Mouse (Mus musculus) retina, embryonic 14.5 days (tissue): Measurements from ENCODE around the gene Wdfy2.
"Not testable (repeated sequence)": the region's sequence is repeated elsewhere in the genome, so short reads cannot be mapped to it uniquely, and the experiment has no call there.

Source experiments
- DNase-seq: peaks from one replicate; pipeline ENCODE4 v3.0.0-alpha.2; 2015; ENCODE audit warnings: low spot score

Gene Wdfy2

DNA sequence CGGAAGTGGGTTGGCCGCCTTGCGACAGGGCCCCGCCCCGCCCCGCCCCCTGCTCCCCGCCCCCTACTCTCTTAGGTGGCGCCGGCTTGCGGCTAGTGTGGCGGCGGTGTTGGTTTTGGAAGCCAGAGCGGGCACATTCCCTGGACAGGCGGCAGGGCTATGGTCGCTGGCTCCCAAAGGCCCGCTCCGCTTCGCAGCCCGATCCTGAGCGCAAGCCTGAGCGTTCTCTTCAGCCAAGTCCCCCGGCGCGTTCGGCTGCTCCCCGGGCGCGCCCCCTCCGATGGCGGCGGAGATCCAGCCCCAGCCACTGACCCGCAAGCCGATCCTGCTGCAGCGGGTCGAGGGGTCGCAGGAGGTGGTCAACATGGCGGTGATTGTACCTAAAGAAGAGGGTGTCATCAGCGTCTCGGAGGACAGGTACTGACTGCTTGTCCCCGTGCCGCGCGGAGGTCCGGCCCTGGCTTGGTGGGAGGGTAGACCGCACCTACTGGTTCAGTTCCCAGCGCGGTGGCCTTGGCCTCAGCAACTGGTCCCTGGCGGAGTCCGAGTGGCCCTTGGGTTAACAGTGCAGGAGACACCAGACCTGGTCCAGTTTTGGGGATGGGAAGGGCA lies at the start of gene Wdfy2:
Gene Wdfy2, plus strand, starts transcription at position 38 of the 612 bp plus-strand sequence.
- no peak for DNase-seq

DNA sequence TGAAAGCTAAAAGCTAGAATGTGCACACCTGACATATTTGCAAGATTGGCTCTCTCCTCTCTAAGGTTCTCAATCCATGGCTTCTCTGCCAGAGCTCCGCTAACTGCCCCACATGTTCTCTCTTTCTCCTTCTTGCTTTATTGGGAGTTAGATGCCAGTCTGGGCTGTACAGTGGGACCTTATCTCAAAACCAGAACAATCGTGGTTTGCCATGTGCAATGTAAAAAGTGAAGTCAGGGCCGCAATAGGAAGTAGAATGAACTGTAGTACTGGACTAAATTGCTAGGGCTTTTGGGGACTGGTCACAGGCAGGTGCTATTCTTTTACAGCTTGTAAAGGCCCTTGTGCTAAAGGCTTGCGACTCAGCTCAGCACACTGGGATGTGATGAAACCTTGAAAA lies 48.2 kb upstream of the Wdfy2 start:
- DNase-seq = no peak

DNA sequence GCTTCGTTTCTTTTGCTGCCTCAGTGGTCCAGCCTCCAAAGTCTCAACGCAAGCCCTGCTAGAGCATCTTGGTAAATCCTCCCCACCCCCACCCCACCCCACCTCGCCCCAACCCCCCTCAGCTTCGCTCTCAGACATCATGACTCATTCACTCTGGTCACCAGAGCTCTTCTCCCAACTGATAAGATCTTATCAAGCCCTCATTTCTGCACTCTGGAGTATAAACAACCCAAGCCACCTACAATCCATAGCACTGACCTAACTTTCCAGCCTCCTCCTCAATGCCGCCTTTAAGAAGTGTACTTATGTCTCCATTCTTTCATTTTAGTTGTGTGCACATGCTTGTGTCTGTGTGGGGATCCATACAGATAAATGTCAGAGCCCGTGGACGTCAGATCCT lies 41.8 kb upstream of the Wdfy2 start:
- no peak for DNase-seq

DNA sequence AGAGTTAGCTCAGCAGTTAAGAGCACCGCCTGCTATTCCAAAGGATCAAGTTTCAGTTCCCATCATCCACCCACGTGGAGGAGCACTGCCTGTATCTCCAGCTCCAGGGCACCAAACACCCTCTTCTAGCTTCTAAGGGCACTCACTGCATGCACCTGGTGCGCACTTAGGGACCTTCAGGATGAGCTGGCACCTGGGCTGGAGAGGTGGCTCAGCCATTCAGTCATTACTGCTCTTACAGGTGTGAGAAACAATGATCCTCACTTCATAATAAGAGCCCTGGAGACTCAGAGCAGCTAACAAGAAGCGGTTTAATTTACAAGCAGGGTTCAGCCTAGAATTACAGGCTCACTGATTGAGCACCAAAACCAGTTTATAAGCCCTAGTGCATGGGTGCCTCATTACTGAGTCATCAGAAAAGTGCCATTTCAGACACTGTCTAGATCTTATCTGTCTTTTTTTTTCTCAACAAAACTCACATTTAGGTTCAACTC lies 38.8 kb upstream of the Wdfy2 start:
- no peak for DNase-seq

DNA sequence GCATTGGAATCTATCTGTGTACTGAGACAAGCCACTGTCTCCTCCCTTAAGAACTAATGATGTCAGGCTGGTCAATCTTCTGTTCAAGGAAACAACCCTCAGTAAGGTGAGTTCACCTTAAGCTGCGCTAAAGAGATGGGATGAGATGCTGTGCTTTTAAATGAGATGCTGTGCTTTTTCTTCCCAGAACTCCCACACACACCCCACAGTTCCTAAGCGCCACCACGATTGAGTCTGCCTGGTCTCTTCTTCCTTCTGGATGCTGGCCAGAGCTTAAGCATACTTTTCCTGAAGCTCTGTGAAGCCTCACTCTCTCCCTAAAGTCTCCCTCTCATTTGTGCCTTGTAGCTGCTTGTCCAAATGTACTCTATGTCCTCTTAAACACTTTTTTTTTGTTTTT lies 36.7 kb upstream of the Wdfy2 start:
- DNase-seq = no peak

DNA sequence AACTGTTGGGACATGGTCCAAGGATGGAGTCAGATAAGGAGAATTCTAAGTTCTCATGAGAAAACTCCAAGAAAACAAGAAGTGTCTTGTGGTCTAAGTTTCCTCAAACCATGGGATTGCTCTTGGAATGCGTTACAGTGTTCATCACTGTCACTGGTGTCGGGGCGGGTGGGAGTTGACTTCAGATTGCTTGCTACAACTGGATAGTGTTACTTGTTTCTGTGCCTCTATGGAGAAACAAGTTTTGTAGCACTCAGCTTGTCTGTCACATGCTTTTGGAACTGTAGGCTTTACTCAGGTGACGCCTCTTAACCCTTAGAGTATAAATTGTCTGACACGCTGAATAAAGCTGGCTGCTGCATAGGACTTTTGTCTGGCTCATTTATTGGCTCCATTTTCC lies 34.3 kb upstream of the Wdfy2 start:
- no peak for DNase-seq

DNA sequence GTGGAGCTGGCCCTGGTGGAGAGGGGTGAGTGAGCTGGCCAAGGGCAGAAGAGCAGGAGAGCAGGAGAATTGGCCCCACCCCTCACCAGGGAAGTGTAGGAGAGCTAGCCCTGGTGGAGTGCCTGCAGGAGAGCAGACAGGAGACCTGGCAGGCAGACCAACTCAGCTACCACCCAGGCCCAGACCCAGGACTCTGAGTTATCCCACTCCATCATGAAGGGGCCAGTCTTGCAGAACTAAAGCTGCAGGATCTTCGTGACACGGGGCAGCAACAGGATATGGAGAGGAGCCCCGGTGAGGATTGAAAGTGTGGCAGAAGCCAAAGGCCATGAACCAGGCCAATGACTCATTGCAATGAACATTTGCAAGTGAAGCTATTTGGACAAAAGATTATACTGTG lies 30.6 kb upstream of the Wdfy2 start:
- no peak for DNase-seq

DNA sequence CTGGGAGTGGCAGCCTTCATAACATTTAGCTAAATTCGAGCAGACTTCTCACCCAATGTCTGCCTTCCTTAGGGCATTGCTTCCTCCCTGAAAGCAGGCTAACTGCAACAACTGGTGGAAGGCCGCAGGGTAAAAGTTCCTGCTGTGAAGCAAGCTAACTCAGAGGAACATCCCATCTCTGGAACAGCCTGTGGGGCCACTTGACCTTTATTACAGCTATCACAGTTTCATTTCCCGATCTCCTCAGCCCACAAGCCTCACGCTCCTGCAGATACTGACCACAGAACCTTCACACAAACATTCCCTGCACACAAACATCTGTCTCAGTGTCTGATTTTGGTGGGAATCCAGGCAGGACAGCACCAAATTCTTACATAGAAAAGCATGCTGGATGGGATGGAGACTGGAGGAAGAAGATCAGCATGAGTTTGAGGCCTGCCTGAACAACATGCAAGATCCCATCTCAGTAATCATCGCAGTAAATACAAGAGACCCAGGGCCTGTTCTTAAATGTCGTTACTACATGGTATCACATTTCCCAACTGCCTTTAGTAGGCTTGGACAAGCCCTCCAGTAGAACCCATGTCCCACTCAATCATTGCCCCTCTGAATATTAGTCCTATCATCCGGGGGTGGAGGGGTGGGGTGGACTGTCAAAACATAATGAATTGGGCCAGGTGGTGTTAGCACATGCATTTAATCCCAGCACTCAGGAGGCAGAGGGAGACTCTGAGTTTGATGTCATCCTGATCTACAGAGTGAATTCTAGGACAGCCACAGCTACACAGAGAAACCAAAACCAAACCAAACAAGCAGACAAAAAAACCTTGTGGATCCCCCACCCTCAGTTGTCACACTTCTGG lies 28.6 kb upstream of the Wdfy2 start:
- DNase-seq = no peak

DNA sequence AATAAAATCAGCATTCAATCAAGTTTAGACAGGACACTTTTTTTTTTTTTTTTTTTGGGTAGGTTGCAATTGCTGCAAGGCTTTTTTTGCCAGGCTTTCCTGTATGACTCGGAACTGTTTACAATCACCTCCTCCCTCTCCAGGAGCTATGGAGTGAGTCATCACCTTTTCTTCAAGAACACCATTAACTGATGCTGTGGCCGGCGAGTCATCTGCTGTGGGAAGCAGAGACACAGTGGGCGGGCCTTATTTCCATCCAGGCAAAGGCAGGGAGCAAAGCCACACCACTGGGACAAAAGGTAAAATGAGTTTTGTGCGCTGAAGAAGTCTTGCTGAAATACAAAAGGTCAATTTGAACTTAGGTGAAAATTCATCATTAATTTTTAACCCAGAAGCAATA lies 24.7 kb upstream of the Wdfy2 start:
- DNase-seq = no peak

DNA sequence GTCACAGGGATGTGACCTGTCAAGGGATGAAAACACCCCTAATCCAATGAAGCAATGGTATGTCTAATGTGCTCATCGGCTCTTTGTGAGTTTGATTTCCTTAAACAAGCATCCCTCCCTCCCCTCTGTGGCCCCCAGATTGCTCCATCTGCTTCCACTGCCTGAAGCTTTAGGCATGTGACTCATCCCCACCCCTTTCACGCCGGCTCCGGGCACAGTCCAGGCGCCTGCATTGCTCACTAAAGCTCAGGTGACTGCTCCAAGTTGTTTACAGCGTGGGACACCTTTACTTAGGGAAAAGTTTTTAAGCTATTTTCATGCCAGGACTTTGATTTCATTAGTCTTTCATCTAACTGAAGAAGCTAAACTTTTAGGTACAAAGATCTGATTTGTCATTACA lies 22.9 kb upstream of the Wdfy2 start:
- DNase-seq = no peak

DNA sequence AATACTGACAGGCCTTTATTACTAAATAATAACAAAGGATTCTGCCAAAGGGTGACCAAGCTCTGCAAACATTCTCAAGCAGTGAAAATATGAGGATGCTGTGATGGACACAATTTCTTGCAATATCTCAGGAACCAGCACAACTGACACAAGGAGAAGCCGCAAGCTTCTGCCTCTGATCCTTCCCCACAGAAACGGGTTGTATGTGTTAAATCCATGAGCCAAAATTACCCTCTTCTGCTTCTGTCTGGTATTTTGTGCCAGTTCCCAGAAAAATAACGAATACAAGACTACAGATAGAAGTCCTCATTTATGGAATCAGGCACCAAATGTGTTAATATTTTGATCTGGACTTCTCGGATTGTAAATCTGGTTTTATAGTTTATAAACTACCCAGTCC lies 20.7 kb upstream of the Wdfy2 start:
- no peak for DNase-seq

DNA sequence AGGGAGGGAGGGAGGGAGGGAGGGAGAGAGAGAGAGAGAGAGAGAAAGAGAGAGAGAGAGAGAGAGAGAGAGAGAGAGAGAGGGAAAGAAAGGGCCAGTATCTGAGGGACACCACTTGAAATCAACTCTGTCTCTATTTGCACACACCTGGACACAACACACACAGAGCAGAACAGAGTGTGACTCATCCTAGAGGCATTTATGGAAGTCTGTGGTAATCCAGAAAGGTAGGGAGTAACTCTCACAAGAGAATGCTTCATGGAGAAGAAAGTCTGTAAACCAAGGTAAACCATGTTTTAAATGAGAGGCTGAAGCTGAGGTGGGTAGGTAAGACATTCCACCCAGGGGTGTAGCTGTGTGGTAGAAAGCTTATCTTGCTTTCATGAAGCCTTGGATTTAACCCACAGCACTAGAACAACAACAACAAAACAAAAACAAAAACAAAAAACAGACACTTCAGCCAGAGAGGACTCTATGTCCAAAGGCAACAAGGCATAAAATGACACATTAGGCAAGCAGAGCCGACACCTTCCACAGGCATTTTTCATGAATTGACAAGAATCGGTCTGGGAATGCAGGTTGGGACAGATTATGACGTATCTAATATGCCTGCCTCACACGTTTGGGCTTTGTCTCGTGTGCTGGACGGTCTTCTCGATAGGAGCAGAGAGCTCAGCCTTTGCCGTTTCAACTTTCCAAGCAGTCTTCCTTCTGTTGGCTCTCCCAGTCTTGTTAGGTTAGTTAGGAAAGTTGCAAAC lies 11.7 kb upstream of the Wdfy2 start:
- no peak for DNase-seq

DNA sequence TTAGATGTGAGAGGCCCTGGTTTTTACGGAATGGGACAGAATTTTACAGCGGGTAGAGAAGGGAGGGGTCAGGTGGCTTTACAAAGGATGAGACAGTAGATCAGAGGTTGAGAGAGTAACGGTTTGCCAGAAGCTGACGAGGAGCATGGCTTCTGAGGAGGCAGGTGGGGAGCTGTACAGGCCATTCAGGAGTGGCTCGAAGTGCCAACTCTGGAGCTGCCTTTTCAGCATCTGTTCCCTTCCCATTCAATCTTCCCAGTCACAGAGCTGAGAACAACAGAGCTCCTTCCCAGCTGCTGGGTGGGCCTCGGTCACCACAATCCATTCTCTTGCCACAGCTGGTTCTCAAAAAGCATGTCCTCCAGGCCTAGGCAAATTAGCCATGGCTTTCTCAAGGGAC lies 8.2 kb upstream of the Wdfy2 start:
- DNase-seq = no peak

DNA sequence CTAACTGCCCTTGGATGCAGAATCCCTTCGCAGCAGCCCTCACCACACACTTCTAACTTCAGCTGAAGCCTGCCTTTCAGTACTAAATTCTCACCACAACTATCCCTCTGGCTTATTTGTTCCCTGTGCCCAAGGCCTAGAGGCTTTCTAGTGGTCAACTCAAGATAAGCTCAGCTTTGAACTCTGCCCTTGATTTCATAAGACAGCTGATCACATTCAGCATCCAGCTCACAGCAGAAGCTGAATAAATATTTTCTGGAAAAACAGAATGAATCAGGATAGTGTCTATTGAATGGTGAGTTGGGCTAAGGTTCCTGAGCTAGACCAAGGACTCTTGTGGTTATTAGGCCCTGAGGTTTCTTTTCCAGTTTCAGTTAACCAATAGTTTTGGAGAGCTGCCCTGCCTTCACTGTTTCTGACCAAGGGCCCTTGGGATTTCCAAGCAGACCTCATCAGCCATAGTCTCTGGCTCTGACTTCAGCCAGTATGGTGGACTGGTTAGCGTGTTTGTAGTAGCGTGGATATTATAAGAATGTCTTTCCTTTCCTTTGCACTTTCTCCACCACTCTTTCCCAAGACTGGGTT lies 5.7 kb upstream of the Wdfy2 start:
- DNase-seq = no peak

DNA sequence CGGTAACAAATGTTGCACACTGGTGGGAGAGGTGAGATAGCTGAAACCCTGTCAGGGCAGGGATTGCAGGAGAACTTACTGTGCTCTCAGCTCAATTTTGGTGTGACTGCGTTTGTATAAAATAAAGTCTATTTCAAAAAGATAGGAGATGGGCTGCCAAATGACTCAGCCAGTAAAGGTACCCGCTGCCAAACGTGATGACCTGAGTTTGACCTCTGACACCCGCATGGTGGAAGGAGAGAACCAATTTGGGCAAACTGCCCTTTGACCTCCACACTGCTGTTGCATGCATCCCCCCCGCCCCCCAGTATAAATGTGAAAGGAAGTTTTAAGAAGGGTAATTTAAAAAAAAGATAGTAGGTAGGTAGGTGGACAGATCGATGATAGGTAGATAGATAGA lies 4.4 kb upstream of the Wdfy2 start:
- DNase-seq = no peak

DNA sequence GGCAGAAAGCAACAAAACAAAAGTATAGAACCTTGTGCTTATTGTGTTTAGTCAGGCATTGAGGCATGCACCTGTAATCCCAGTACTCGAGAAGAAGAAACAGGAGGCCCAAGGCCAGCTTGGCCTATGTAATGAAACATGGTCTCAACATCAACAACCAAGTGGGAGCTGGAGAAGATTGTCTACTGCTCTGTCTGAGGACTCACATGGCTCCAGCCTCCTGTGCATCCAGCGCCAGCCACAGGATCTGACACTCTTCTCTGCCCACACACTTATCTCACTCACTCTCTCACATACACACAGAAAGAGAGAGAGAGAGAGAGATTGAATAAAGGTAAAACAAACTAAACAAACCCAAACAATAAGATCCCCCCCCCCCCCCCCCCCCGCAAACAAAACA lies 3.9 kb upstream of the Wdfy2 start:
- no peak for DNase-seq

DNA sequence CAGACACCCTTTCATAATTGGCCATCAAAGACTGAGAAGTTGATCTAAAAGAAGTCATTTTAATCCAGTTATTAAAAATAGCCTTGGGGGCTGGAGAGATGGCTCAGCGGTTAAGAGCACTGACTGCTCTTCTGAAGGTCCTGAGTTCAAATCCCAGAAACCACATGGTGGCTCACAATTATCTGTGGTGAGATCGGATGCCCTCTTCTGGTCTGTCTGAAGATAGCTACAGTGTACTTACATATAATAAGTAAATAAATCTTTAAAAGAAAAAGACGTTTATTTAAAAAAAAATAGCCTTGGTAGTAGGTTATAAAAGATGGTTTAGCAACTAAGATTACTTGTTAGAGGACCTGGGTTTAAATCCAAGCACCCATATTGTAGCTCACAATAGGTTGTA lies 1.7 kb upstream of the Wdfy2 start:
- DNase-seq = not testable (repeated sequence)

DNA sequence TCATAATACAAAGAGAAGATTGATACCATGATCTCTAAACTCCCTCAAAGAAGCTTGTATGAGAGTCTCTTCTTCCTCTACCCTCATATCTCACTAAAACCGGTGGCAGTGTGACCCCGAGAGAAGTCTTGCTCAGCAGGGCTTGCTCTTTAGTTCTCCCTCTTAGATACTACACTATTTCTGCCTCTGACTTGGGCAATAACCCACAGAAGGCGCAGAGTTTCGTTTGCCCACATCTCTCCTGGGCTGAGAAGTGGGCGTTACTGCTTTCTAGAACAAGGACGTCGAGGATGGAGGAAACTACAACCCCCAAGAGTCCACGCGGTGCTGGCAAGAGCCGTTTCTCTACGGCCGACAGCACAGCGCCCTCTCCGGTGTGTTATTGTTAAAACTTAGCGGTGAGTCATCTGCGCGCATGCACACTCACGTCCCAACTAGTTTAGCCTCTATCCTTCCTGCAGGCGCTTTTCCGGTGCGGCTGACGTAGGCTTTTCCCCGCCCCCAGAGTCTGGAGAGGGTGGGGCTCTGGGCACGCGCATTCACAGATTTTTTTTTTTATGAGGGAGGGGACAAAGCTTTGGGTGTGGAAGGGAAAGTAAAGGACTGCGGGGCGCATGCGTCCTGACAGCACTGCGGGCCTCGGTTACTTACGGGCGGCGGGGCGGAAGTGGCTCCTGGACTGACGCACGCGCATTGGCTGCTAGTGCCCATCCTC lies 395 bp upstream of the Wdfy2 start:
- peak; percentile 100 for DNase-seq

DNA sequence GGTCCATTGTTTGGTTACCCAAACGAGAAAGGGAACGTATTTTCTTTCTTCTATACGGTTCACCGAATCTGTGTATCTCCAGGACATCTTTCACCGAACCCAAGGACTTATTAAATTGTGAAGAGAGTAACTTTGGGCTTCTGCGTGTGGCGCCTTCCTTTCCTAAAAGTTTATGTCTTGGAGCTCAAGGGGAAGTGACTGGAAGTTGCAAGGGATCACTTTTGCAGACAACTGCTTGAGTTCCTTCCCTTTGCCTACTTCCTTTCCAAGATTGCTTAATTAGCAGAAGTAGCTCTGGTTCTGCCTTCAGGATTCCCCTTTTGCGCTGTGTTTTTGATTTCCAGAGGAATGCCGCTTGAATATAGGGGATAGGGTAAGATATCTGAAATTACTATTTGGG lies 858 bp downstream of the Wdfy2 start:
- DNase-seq = no peak

DNA sequence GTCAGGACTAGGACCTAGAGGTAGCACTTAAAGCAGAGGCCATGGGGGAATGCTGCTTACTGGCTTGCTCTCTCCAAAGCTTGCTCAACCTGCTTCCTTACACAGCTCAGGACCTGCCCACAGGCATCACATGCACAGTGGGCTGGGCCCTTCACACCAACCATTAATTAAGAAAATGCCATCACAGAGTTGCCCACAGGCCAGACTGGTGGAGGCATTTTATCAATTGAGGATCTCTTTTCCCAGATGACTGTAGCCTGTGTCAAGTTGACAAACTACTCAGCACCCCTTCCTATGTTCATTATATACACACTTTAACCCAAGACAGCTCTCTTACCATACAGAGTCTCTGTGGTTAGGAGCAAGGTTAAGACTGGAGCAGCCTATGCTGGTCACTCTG lies 4.2 kb downstream of the Wdfy2 start:
- no peak for DNase-seq

DNA sequence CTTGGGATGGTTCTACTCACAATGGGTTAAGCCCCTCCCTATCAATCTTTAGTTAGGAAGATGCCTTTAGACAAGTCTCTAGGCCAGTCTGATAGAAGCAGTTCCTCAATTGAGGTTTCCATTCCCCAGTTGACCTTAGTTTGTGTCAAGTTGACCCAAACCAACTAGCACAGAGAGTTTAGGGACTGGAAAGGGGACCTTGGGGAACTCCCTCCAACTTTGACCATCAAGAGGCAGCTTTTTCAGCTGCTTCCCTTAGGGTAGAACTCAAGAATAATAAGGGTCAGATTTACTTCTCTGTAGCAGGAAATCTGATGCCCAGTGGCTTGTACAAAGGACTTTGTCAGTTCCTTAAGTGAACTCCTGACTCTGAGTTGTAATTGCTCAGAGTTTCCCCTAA lies 5.0 kb downstream of the Wdfy2 start:
- DNase-seq = no peak

DNA sequence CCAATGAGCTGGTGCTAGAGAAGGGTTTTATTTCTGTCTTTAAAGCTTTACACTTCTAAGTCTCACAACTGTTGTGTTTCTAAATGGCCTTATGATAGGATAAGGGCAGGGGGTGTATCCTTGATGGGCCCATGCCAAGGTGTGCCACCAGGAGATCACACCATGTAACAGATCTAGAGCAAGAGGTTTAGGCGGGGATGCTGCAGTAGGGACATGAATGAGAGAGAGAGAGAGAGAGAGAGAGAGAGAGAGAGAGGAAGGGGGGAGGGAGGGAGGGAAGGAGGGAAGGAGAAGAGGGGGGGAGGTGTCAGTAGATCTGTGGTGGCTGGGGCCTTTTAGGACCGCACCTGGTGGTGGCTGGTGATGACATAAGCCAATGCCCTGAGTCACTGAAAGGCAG lies 5.5 kb downstream of the Wdfy2 start:
- no peak for DNase-seq
